Mouse (Mus musculus) neural tube, embryonic 14.5 days (tissue): ENCODE data around the gene Bpgm. TPM values are rescaled to one million over a fixed set of nuclear protein-coding genes. Genes with fewer than 3 reads are reported as not detected.

Experiments used
- ATAC-seq: fragments of 200-750 bp; cut with Nextera tagmentation; 2 replicates; pipeline ENCODE4 v1.8.0; 2017; ENCODE audit warnings: low read depth, mild to moderate bottlenecking, moderate TSS enrichment, moderate library complexity
- H3K27ac ChIP-seq: fragments of 300-500 bp; sonication (generic); 2 replicates; pipeline ENCODE4 v1.5.1; 2014; ENCODE audit warnings: low read depth, mild to moderate bottlenecking, control low read depth, low read length, moderate library complexity, mixed read lengths
- H3K27me3 ChIP-seq: fragments of 300-500 bp; sonication (generic); 2 replicates; pipeline ENCODE4 v1.6.1; 2014; ENCODE audit warnings: low read length; ENCODE audit not compliant: control insufficient read depth, insufficient read depth
- H3K36me3 ChIP-seq: fragments of 300-500 bp; sonication (generic); 2 replicates; pipeline ENCODE4 v1.6.1; 2014; ENCODE audit warnings: low read length, mixed read lengths; ENCODE audit not compliant: control insufficient read depth, insufficient read depth
- H3K4me1 ChIP-seq: fragments of 300-500 bp; sonication (generic); 2 replicates; pipeline ENCODE4 v1.6.1; 2014; ENCODE audit warnings: low read length; ENCODE audit not compliant: control insufficient read depth, insufficient read depth
- H3K4me2 ChIP-seq: fragments of 300-500 bp; sonication (generic); 2 replicates; pipeline ENCODE4 v1.6.1; 2014; ENCODE audit warnings: mild to moderate bottlenecking, low read depth, low read length, control low read depth
- H3K4me3 ChIP-seq: fragments of 300-500 bp; sonication (generic); 2 replicates; pipeline ENCODE4 v1.5.1; 2014; ENCODE audit warnings: low read depth, low read length, control low read depth, mixed read lengths
- H3K9ac ChIP-seq: fragments of 300-500 bp; sonication (generic); replicated peaks from 2 replicates; pipeline ENCODE4 v1.6.1; 2014; ENCODE audit warnings: low read depth, mild to moderate bottlenecking, control low read depth, low read length, mixed read lengths
- H3K9me3 ChIP-seq: fragments of 300-500 bp; sonication (generic); 2 replicates; pipeline ENCODE4 v1.6.1; 2016; ENCODE audit warnings: low read length; ENCODE audit not compliant: control insufficient read depth
- WGBS: fragments of 180-500 bp; shearing (Covaris S2); extraction: QIAGEN DNeasy Blood & Tissue Kit; methylation state at CpG from one replicate; pipeline ENCODE4 v1.1.7; 2014; 5-methylcytosine and 5-hydroxymethylcytosine counted together
- polyA plus RNA-seq: library from polyadenylated mRNA; unstranded; fragments of >200 nt; fragmentation: Nextera tagmentation; extraction: Ambion mirVana; gene quantifications from 2 replicates; pipeline ENCODE4 v1.2.1, GENCODE M21; 2014

The Bpgm gene
- polyA plus RNA-seq, 1 experiment from 2014 or later, result 78.1 TPM

GRCm38 (mm10) chr6:34554291-34554997, 78.4 kb downstream of the Bpgm start:
- WGBS, result 65% methylated on average over 9 of the region's 9 CpGs
- no peaks in the 10 kb centered on the region for H3K36me3 ChIP-seq

More at GRCm38 (mm10) chr6:34554291-34554997, 78.4 kb downstream of the Bpgm start:
- no peak overlapping the region for H3K9ac ChIP-seq
- H3K4me1 ChIP-seq, result no peaks in the 10 kb centered on the region
- H3K4me3 ChIP-seq, result no peak overlapping the region
- no peak overlapping the region for H3K4me2 ChIP-seq
- H3K27ac ChIP-seq, result no peak overlapping the region
- ATAC-seq, result no peak
- no peaks in the 10 kb centered on the region for H3K27me3 ChIP-seq
- no peaks in the 10 kb centered on the region for H3K9me3 ChIP-seq

Other genes starting within 250 kb of the Bpgm start
- 107 and 112 TPM in 2 replicates for gene Akr1b3, start 158.7 kb upstream of the Bpgm start, polyA plus RNA-seq
- gene Akr1b8, start 122.1 kb upstream of the Bpgm start, polyA plus RNA-seq, result 5.2 and 9.0 TPM in 2 replicates
- 10.1 and 14.0 TPM in 2 replicates for gene Akr1b10, start 92.0 kb upstream of the Bpgm start, polyA plus RNA-seq
- gene Akr1b7, start 63.9 kb upstream of the Bpgm start, polyA plus RNA-seq, result 0.21 TPM in 1 of 2 replicates, not detected in the other
- gene Cald1, start 122.3 kb downstream of the Bpgm start, polyA plus RNA-seq, result 29.1 and 70.9 TPM in 2 replicates